16 mouse cellular contexts compared by ENCODE assay signal in genomic region chr2:178981736-178982502, GRCm38 (mm10).
DNase-seq lines count a peak whose midpoint lies in the region; ATAC-seq and TF ChIP-seq lines count a peak whose summit lies in the region.
"Had no signal": no experiment of that assay in that cellular context is flagged by ENCODE, and none has a peak within 500 bp of the region (broad histone marks: within the 10 kb centered on the region; RNA-seq: fewer than 3 reads in every experiment).

No protein-coding gene starts in this region.

- peak; percentile 71 for DNase-seq in heart, adult 11 months
- DNase-seq in Muller cell, postnatal 12 days (ENCODE audit: inconsistent ontology term) = peak; percentile 58
- peak; percentile 47 for DNase-seq in lung, postnatal 10 days
- DNase-seq in left cerebral cortex, postnatal 10 days (ENCODE audit: extremely low spot score in 1 of 2, low spot score in 2 of 2) = no peak
- no peak for DNase-seq in hindbrain, embryonic 11.5 days (ENCODE audit: low spot score)
- DNase-seq in heart, adult 2 months = no peak
- DNase-seq: adrenal gland, postnatal 14 days; gastrocnemius, postnatal 25 days; heart, postnatal 14 days; kidney, postnatal 25 days; liver, embryonic 13.5 days; retina, postnatal 1 day had no signal

- H3K9me3 ChIP-seq in heart, embryonic 11.5 days (replicated peaks; ENCODE audit: control insufficient read depth, low read length) = no peaks in the 10 kb centered on the region
- H3K9me3 ChIP-seq in forebrain, embryonic 13.5 days (replicated peaks) = no peaks in the 10 kb centered on the region
- no peaks in the 10 kb centered on the region for H3K9me3 ChIP-seq in hindbrain, embryonic 11.5 days (ENCODE audit: control insufficient read depth, low read length)
- H3K9me3 ChIP-seq: liver, embryonic 13.5 days; midbrain, embryonic 12.5 days had no signal

- no peak for ATAC-seq in heart, embryonic 11.5 days (replicated peaks; ENCODE audit: insufficient number of reproducible peaks, low FRiP score, low TSS enrichment)
- ATAC-seq in forebrain, embryonic 13.5 days = peak; percentile 55; the same call in 1 of the 2 replicates
- ATAC-seq in hindbrain, embryonic 11.5 days (ENCODE audit: low FRiP score) = no peak

- H3K79me2 ChIP-seq in heart, adult 2 months (replicated peaks; ENCODE audit: control insufficient read depth, insufficient read depth, low read length) = no peaks in the 10 kb centered on the region

- H3K4me2 ChIP-seq in heart, embryonic 11.5 days = no peak overlapping the region
- no peak overlapping the region for H3K4me2 ChIP-seq in forebrain, embryonic 13.5 days
- no peak overlapping the region for H3K4me2 ChIP-seq in hindbrain, embryonic 11.5 days (replicated peaks; ENCODE audit: low read depth, low read length)
- H3K4me2 ChIP-seq: liver, embryonic 13.5 days; midbrain, embryonic 12.5 days had no signal

- no peak overlapping the region for H3K27ac ChIP-seq in heart, embryonic 11.5 days (ENCODE audit: low read depth, low read length)
- H3K27ac ChIP-seq in forebrain, embryonic 13.5 days = peak overlapping the region; percentile 36
- H3K27ac ChIP-seq in hindbrain, embryonic 11.5 days (ENCODE audit: low read depth, low read length) = no peak overlapping the region
- H3K27ac ChIP-seq in heart, adult 2 months = no peak overlapping the region
- H3K27ac ChIP-seq: left cerebral cortex, adult 2 months; liver, embryonic 13.5 days; midbrain, embryonic 12.5 days had no signal

- intact Hi-C loops in left cerebral cortex, postnatal 10 days (cut with DNase I) = no loop called here
- intact Hi-C loops in heart, adult 2 months (cut with DNase I) = no loop called here

- no peak for TF ChIP-seq CTCF in heart, adult 2 months (IDR thresholded peaks at IDR 0.05)

- H3K27me3 ChIP-seq in heart, embryonic 11.5 days (ENCODE audit: control insufficient read depth, insufficient read depth, low read length) = no peaks in the 10 kb centered on the region
- H3K27me3 ChIP-seq in forebrain, embryonic 13.5 days = no peaks in the 10 kb centered on the region
- H3K27me3 ChIP-seq in hindbrain, embryonic 11.5 days (ENCODE audit: control insufficient read depth, insufficient read depth, low read length) = no peaks in the 10 kb centered on the region
- no peaks in the 10 kb centered on the region for H3K27me3 ChIP-seq in heart, adult 2 months (ENCODE audit: control insufficient read depth, insufficient read depth, low read length)
- H3K27me3 ChIP-seq: liver, embryonic 13.5 days; midbrain, embryonic 12.5 days had no signal

- TF ChIP-seq EP300 in heart, adult 2 months (IDR thresholded peaks at IDR 0.05; ENCODE audit: insufficient read depth, low read depth, low read length) = no peak

- 60% methylated on average over 7 of the region's 7 CpGs for WGBS in heart, embryonic 11.5 days (ENCODE audit: insufficient replicate concordance)
- 23% methylated on average over 7 of the region's 7 CpGs for WGBS in forebrain, embryonic 13.5 days
- 60% methylated on average over 7 of the region's 7 CpGs for WGBS in hindbrain, embryonic 11.5 days
- WGBS in heart, adult 2 months = 65% methylated on average over 7 of the region's 7 CpGs

- no peak overlapping the region for H3K4me3 ChIP-seq in heart, embryonic 11.5 days (ENCODE audit: low read depth, low read length)
- no peak overlapping the region for H3K4me3 ChIP-seq in forebrain, embryonic 13.5 days
- no peak overlapping the region for H3K4me3 ChIP-seq in hindbrain, embryonic 11.5 days (ENCODE audit: low read depth, low read length)
- H3K4me3 ChIP-seq in heart, adult 2 months = no peak overlapping the region
- H3K4me3 ChIP-seq: left cerebral cortex, adult 2 months; liver, embryonic 13.5 days; midbrain, embryonic 12.5 days had no signal

- no peaks in the 10 kb centered on the region for H3K4me1 ChIP-seq in heart, embryonic 11.5 days (ENCODE audit: control insufficient read depth, insufficient read depth, low read length)
- H3K4me1 ChIP-seq in forebrain, embryonic 13.5 days = peaks cover 25% of the 10 kb centered on the region
- no peaks in the 10 kb centered on the region for H3K4me1 ChIP-seq in hindbrain, embryonic 11.5 days (replicated peaks; ENCODE audit: control insufficient read depth, insufficient read depth, low read length)
- H3K4me1 ChIP-seq in heart, adult 2 months (ENCODE audit: control insufficient read depth, insufficient read depth, low read length) = no peaks in the 10 kb centered on the region
- H3K4me1 ChIP-seq: liver, embryonic 13.5 days had no signal

- H3K36me3 ChIP-seq in heart, embryonic 11.5 days (ENCODE audit: control insufficient read depth, insufficient read depth, low read length) = no peaks in the 10 kb centered on the region
- no peaks in the 10 kb centered on the region for H3K36me3 ChIP-seq in forebrain, embryonic 13.5 days (ENCODE audit: poor library complexity, severe bottlenecking)
- H3K36me3 ChIP-seq in hindbrain, embryonic 11.5 days (ENCODE audit: control insufficient read depth, insufficient read depth, low read length) = no peaks in the 10 kb centered on the region
- H3K36me3 ChIP-seq in heart, adult 2 months (ENCODE audit: control insufficient read depth, insufficient read depth, low read length) = no peaks in the 10 kb centered on the region
- H3K36me3 ChIP-seq: liver, embryonic 13.5 days; midbrain, embryonic 12.5 days had no signal

- no peak for TF ChIP-seq POLR2A in heart, adult 2 months (IDR thresholded peaks at IDR 0.05; ENCODE audit: insufficient read depth, low read depth, low read length)

- no peak overlapping the region for H3K9ac ChIP-seq in heart, embryonic 11.5 days (ENCODE audit: low read depth, low read length)
- H3K9ac ChIP-seq in forebrain, embryonic 13.5 days = no peak overlapping the region
- H3K9ac ChIP-seq in hindbrain, embryonic 11.5 days (ENCODE audit: low read depth, low read length) = no peak overlapping the region
- no peak overlapping the region for H3K9ac ChIP-seq in heart, adult 2 months (ENCODE audit: low read depth, low read length)
- H3K9ac ChIP-seq: liver, embryonic 13.5 days; midbrain, embryonic 12.5 days had no signal

Comparison
In these comparisons a context has a peak if more than half of its experiments do, and no peak if none do; other contexts are left out.
1. DNase-seq: peak in heart, adult 11 months (single experiment), Muller cell, postnatal 12 days (single experiment) and lung, postnatal 10 days (single experiment); none in left cerebral cortex, postnatal 10 days (0 of 2), hindbrain, embryonic 11.5 days (single experiment) and heart, adult 2 months (0 of 2).